Mouse (Mus musculus): Measurements from ENCODE around the gene Dvl2. TPM values are rescaled to one million over a fixed set of nuclear protein-coding genes. Genes with fewer than 3 reads are reported as not detected.

Dvl2 gene
- polyA plus RNA-seq, 1 experiment from 2014 or later, result 24.6 TPM

GRCm38 (mm10) chr11:69976271-69976670 is 24.1 kb upstream of the Dvl2 start:
- Histone ChIP-seq H3K4me1 (replicated peaks; ENCODE audit: control insufficient read depth, insufficient read depth, low read length) (no peaks in the 10 kb centered on the region), H3K9me3 (ENCODE audit: control insufficient read depth, low read length) (no peaks in the 10 kb centered on the region), H3K9ac (ENCODE audit: low read depth, low read length) (no peak overlapping the region), H3K27me3 (ENCODE audit: control insufficient read depth, insufficient read depth, low read length) (no peaks in the 10 kb centered on the region), H3K36me3 (ENCODE audit: control insufficient read depth, insufficient read depth, low read length) (no peaks in the 10 kb centered on the region; the same call in 1 of the 2 replicates), H3K4me2 (replicated peaks; ENCODE audit: low read depth, low read length) (no peak overlapping the region), H3K4me3 (ENCODE audit: low read depth, low read length) (no peak overlapping the region), H3K27ac (ENCODE audit: low read depth, low read length) (no peak overlapping the region)
- WGBS, result 86% methylated on average over 4 of the region's 4 CpGs
- no peak for DNase-seq (ENCODE audit: low spot score)
- no peak for ATAC-seq (ENCODE audit: low FRiP score)

GRCm38 (mm10) chr11:69979827-69980195 is 20.6 kb upstream of the Dvl2 start:
- no peak for DNase-seq (ENCODE audit: low spot score)
- 4% methylated on average over 16 of the region's 16 CpGs for WGBS
- no peaks in the 10 kb centered on the region for H3K9me3 ChIP-seq (ENCODE audit: control insufficient read depth, low read length)
- ATAC-seq (ENCODE audit: low FRiP score), result no peak
- H3K9ac ChIP-seq (ENCODE audit: low read depth, low read length), result peak overlapping the region; percentile 54
- peak overlapping the region; percentile 94 for H3K4me3 ChIP-seq (ENCODE audit: low read depth, low read length)
- H3K36me3 ChIP-seq (ENCODE audit: control insufficient read depth, insufficient read depth, low read length), result no peaks in the 10 kb centered on the region; the same call in 1 of the 2 replicates
- peak overlapping the region; percentile 99 for H3K27ac ChIP-seq (ENCODE audit: low read depth, low read length)
- peak overlapping the region; percentile 77 for H3K4me2 ChIP-seq (replicated peaks; ENCODE audit: low read depth, low read length)
- no peaks in the 10 kb centered on the region for H3K27me3 ChIP-seq (ENCODE audit: control insufficient read depth, insufficient read depth, low read length)
- H3K4me1 ChIP-seq (replicated peaks; ENCODE audit: control insufficient read depth, insufficient read depth, low read length), result peaks cover 11% of the 10 kb centered on the region

- DNase-seq (ENCODE audit: low spot score), result peak; percentile 99
- Histone ChIP-seq H3K9ac (ENCODE audit: low read depth, low read length) (peak overlapping the region; percentile 81), H3K4me2 (replicated peaks; ENCODE audit: low read depth, low read length) (peak overlapping the region; percentile 77), H3K27me3 (ENCODE audit: control insufficient read depth, insufficient read depth, low read length) (no peaks in the 10 kb centered on the region), H3K27ac (ENCODE audit: low read depth, low read length) (peak overlapping the region; percentile 99), H3K9me3 (ENCODE audit: control insufficient read depth, low read length) (no peaks in the 10 kb centered on the region), H3K36me3 (ENCODE audit: control insufficient read depth, insufficient read depth, low read length) (no peaks in the 10 kb centered on the region), H3K4me3 (ENCODE audit: low read depth, low read length) (peak overlapping the region; percentile 94), H3K4me1 (replicated peaks; ENCODE audit: control insufficient read depth, insufficient read depth, low read length) (peaks cover 11% of the 10 kb centered on the region)
- peak; percentile 94 for ATAC-seq (ENCODE audit: low FRiP score)
- WGBS, result under 1% methylated on average over 38 of the region's 60 CpGs
These were observed 19.9 kb upstream of the Dvl2 start for GRCm38 (mm10) chr11:69980196-69981140.

GRCm38 (mm10) chr11:69981141-69981762 is 19.1 kb upstream of the Dvl2 start, which contains the start of gene Ctdnep1:
Gene Ctdnep1 (plus strand): TSS chr11:69981156.
- Histone ChIP-seq H3K27me3 (ENCODE audit: control insufficient read depth, insufficient read depth, low read length) (no peaks in the 10 kb centered on the region), H3K4me2 (replicated peaks; ENCODE audit: low read depth, low read length) (peak within 1 kb of the TSS; percentile 77), H3K4me1 (replicated peaks; ENCODE audit: control insufficient read depth, insufficient read depth, low read length) (peaks cover 11% of the 10 kb centered on the region), H3K27ac (ENCODE audit: low read depth, low read length) (peak within 1 kb of the TSS; percentile 99), H3K9me3 (ENCODE audit: control insufficient read depth, low read length) (no peaks in the 10 kb centered on the region), H3K9ac (ENCODE audit: low read depth, low read length) (peak within 1 kb of the TSS; percentile 98), H3K36me3 (ENCODE audit: control insufficient read depth, insufficient read depth, low read length) (0 out of 2 replicates have a peak, but pooled peaks cover 1% of the 10 kb centered on the region), H3K4me3 (ENCODE audit: low read depth, low read length) (peak within 1 kb of the TSS; percentile 94)
- WGBS, result under 1% methylated on average over 32 of the region's 43 CpGs
- DNase-seq (ENCODE audit: low spot score) (no peak), ATAC-seq (ENCODE audit: low FRiP score) (peak; percentile 62)

GRCm38 (mm10) chr11:69982225-69982624 is 18.2 kb upstream of the Dvl2 start, which contains the start of gene Elp5:
Gene Elp5 (minus strand): TSS chr11:69982517.
- Histone ChIP-seq H3K36me3 (ENCODE audit: control insufficient read depth, insufficient read depth, low read length) (0 out of 2 replicates have a peak, but pooled peaks cover 3% of the 10 kb centered on the region), H3K9me3 (ENCODE audit: control insufficient read depth, low read length) (no peaks in the 10 kb centered on the region), H3K27ac (ENCODE audit: low read depth, low read length) (peak within 1 kb of the TSS; percentile 99), H3K9ac (ENCODE audit: low read depth, low read length) (peak within 1 kb of the TSS; percentile 98), H3K4me1 (replicated peaks; ENCODE audit: control insufficient read depth, insufficient read depth, low read length) (peaks cover 11% of the 10 kb centered on the region), H3K4me2 (replicated peaks; ENCODE audit: low read depth, low read length) (peak within 1 kb of the TSS; percentile 77), H3K4me3 (ENCODE audit: low read depth, low read length) (peak within 1 kb of the TSS; percentile 94), H3K27me3 (ENCODE audit: control insufficient read depth, insufficient read depth, low read length) (no peaks in the 10 kb centered on the region)
- no peak for DNase-seq (ENCODE audit: low spot score)
- WGBS, result 71% methylated on average over 8 of the region's 8 CpGs
- no peak for ATAC-seq (ENCODE audit: low FRiP score)

GRCm38 (mm10) chr11:69982877-69983276 is 17.5 kb upstream of the Dvl2 start:
- Histone ChIP-seq H3K4me1 (replicated peaks; ENCODE audit: control insufficient read depth, insufficient read depth, low read length) (peaks cover 11% of the 10 kb centered on the region), H3K4me2 (replicated peaks; ENCODE audit: low read depth, low read length) (peak overlapping the region; percentile 77), H3K27ac (ENCODE audit: low read depth, low read length) (no peak overlapping the region), H3K27me3 (ENCODE audit: control insufficient read depth, insufficient read depth, low read length) (no peaks in the 10 kb centered on the region), H3K36me3 (ENCODE audit: control insufficient read depth, insufficient read depth, low read length) (0 out of 2 replicates have a peak, but pooled peaks cover 3% of the 10 kb centered on the region), H3K9ac (ENCODE audit: low read depth, low read length) (peak overlapping the region; percentile 4; the same call in 1 of the 2 replicates), H3K4me3 (ENCODE audit: low read depth, low read length) (peak overlapping the region; percentile 94), H3K9me3 (ENCODE audit: control insufficient read depth, low read length) (no peaks in the 10 kb centered on the region)
- DNase-seq (ENCODE audit: low spot score) (no peak), ATAC-seq (ENCODE audit: low FRiP score) (no peak)
- 34% methylated on average over 5 of the region's 5 CpGs for WGBS

GRCm38 (mm10) chr11:69983377-69983776 is 17.0 kb upstream of the Dvl2 start:
- Histone ChIP-seq H3K4me1 (replicated peaks; ENCODE audit: control insufficient read depth, insufficient read depth, low read length) (peaks cover 11% of the 10 kb centered on the region), H3K27me3 (ENCODE audit: control insufficient read depth, insufficient read depth, low read length) (no peaks in the 10 kb centered on the region), H3K9ac (ENCODE audit: low read depth, low read length) (no peak overlapping the region), H3K4me3 (ENCODE audit: low read depth, low read length) (no peak overlapping the region), H3K9me3 (ENCODE audit: control insufficient read depth, low read length) (no peaks in the 10 kb centered on the region), H3K4me2 (replicated peaks; ENCODE audit: low read depth, low read length) (no peak overlapping the region), H3K36me3 (ENCODE audit: control insufficient read depth, insufficient read depth, low read length) (0 out of 2 replicates have a peak, but pooled peaks cover 3% of the 10 kb centered on the region), H3K27ac (ENCODE audit: low read depth, low read length) (no peak overlapping the region)
- ATAC-seq (ENCODE audit: low FRiP score) (no peak), DNase-seq (ENCODE audit: low spot score) (no peak)
- WGBS, result 88% methylated on average over 4 of the region's 4 CpGs

GRCm38 (mm10) chr11:69984431-69984830 is 16.0 kb upstream of the Dvl2 start:
- Histone ChIP-seq H3K4me2 (replicated peaks; ENCODE audit: low read depth, low read length) (no peak overlapping the region), H3K36me3 (ENCODE audit: control insufficient read depth, insufficient read depth, low read length) (peaks cover 9% of the 10 kb centered on the region; the same call in 1 of the 2 replicates)

More at GRCm38 (mm10) chr11:69984431-69984830, 16.0 kb upstream of the Dvl2 start:
- peaks cover 11% of the 10 kb centered on the region for H3K4me1 ChIP-seq (replicated peaks; ENCODE audit: control insufficient read depth, insufficient read depth, low read length)
- no peak overlapping the region for H3K9ac ChIP-seq (ENCODE audit: low read depth, low read length)
- ATAC-seq (ENCODE audit: low FRiP score) (no peak), DNase-seq (ENCODE audit: low spot score) (no peak)
- no peak overlapping the region for H3K4me3 ChIP-seq (ENCODE audit: low read depth, low read length)
- WGBS, result 91% methylated on average over 8 of the region's 8 CpGs
- H3K9me3 ChIP-seq (ENCODE audit: control insufficient read depth, low read length), result no peaks in the 10 kb centered on the region
- H3K27ac ChIP-seq (ENCODE audit: low read depth, low read length), result no peak overlapping the region
- no peaks in the 10 kb centered on the region for H3K27me3 ChIP-seq (ENCODE audit: control insufficient read depth, insufficient read depth, low read length)
